ENCODE assay signal across 11 mouse cellular contexts in genomic region chr19:59462459-59463292, GRCm38 (mm10). TPM values are rescaled to one million over a fixed set of nuclear protein-coding genes. Genes with fewer than 3 reads are reported as not detected.
DNase-seq lines count a peak whose midpoint lies in the region; ATAC-seq lines count a peak whose summit lies in the region.
"Had no signal": no experiment of that assay in that cellular context is flagged by ENCODE, and none has a peak within 500 bp of the region (broad histone marks: within the 10 kb centered on the region; RNA-seq: fewer than 3 reads in every experiment).

No protein-coding gene starts in this region.

- H3K27me3 ChIP-seq in forebrain, embryonic 14.5 days (replicated peaks; ENCODE audit: control insufficient read depth, insufficient read depth, low read length): 0 out of 2 replicates have a peak, but pooled peaks cover 9% of the 10 kb centered on the region
- peaks cover 72% of the 10 kb centered on the region for H3K27me3 ChIP-seq in limb, embryonic 11.5 days (ENCODE audit: control insufficient read depth, insufficient read depth, low read length)
- H3K27me3 ChIP-seq: CH12.LX had no signal

- peak overlapping the region; percentile 81 for H3K27ac ChIP-seq in forebrain, embryonic 14.5 days (ENCODE audit: low read depth, low read length)
- H3K27ac ChIP-seq in limb, embryonic 11.5 days (replicated peaks; ENCODE audit: low read depth, low read length): no peak overlapping the region
- H3K27ac ChIP-seq: hindbrain, embryonic 15.5 days; stomach, embryonic 15.5 days had no signal

- H3K9ac ChIP-seq in forebrain, embryonic 14.5 days (ENCODE audit: low read length): peak overlapping the region; percentile 94
- H3K9ac ChIP-seq in limb, embryonic 11.5 days (ENCODE audit: low read length): peak overlapping the region; percentile 43
- H3K9ac ChIP-seq: hindbrain, embryonic 15.5 days; stomach, embryonic 15.5 days had no signal

- peaks cover 18% of the 10 kb centered on the region for H3K4me1 ChIP-seq in forebrain, embryonic 14.5 days (ENCODE audit: control insufficient read depth, insufficient read depth, low read length)
- peaks cover 10% of the 10 kb centered on the region for H3K4me1 ChIP-seq in limb, embryonic 11.5 days (ENCODE audit: control insufficient read depth, insufficient read depth, low read length)

- no peaks in the 10 kb centered on the region for H3K9me3 ChIP-seq in forebrain, embryonic 14.5 days (replicated peaks; ENCODE audit: control insufficient read depth, low read length)
- H3K9me3 ChIP-seq in limb, embryonic 11.5 days (ENCODE audit: control insufficient read depth, low read length): no peaks in the 10 kb centered on the region
- H3K9me3 ChIP-seq: hindbrain, embryonic 15.5 days; stomach, embryonic 15.5 days had no signal

- 4% methylated on average over 19 of the region's 19 CpGs for WGBS in forebrain, embryonic 14.5 days
- 5% methylated on average over 19 of the region's 19 CpGs for WGBS in limb, embryonic 11.5 days

- H3K4me3 ChIP-seq in forebrain, embryonic 14.5 days (ENCODE audit: low read depth, low read length): peak overlapping the region; percentile 55
- H3K4me3 ChIP-seq in limb, embryonic 11.5 days (ENCODE audit: low read depth, low read length): no peak overlapping the region
- H3K4me3 ChIP-seq: hindbrain, embryonic 15.5 days; stomach, embryonic 15.5 days had no signal

- DNase-seq in layer of hippocampus, postnatal 36 days: peak; percentile 36 to 50
- no peak for DNase-seq in layer of hippocampus, postnatal 25 days (ENCODE audit: extremely low spot score in 1 of 2, low spot score in 1 of 2)
- DNase-seq in forebrain, embryonic 14.5 days (ENCODE audit: low spot score): peak; percentile 62
- peak; percentile 52 for DNase-seq in limb, embryonic 11.5 days (ENCODE audit: low spot score)
- DNase-seq in spleen, postnatal 14 days (ENCODE audit: low spot score in 2 of 2): no peak
- DNase-seq in heart, postnatal 14 days: no peak
- no peak for DNase-seq in frontal cortex, postnatal 10 days (ENCODE audit: low spot score in 2 of 2)
- DNase-seq: lung, postnatal 14 days had no signal

- peaks cover 10% of the 10 kb centered on the region; the same call in 1 of the 2 replicates for H3K36me3 ChIP-seq in forebrain, embryonic 14.5 days (ENCODE audit: control insufficient read depth, insufficient read depth, low read length)
- H3K36me3 ChIP-seq in limb, embryonic 11.5 days (ENCODE audit: control insufficient read depth, insufficient read depth, low read length): no peaks in the 10 kb centered on the region
- H3K36me3 ChIP-seq: hindbrain, embryonic 15.5 days; stomach, embryonic 15.5 days had no signal

- H3K4me2 ChIP-seq in forebrain, embryonic 14.5 days (ENCODE audit: low read length): peak overlapping the region; percentile 74
- H3K4me2 ChIP-seq in limb, embryonic 11.5 days (ENCODE audit: low read depth, severe bottlenecking): peak overlapping the region; percentile 22; the same call in 1 of the 2 replicates
- H3K4me2 ChIP-seq: hindbrain, embryonic 15.5 days; stomach, embryonic 15.5 days had no signal

- 0 out of 2 replicates have a peak, but pooled peaks have one; percentile 6 for ATAC-seq in forebrain, embryonic 14.5 days
- no peak for ATAC-seq in limb, embryonic 11.5 days (ENCODE audit: insufficient number of reproducible peaks, low FRiP score, low TSS enrichment, low read depth)

- intact Hi-C loops in heart, postnatal 14 days (cut with DNase I): no loop called here

RNA-seq across cellular contexts. Expression of gene Emx2, which starts 4.5 kb away (rescaled TPM):
- total RNA-seq in layer of hippocampus, postnatal 36 days (2021): 10 to 100 TPM; 27.0 to 29.0 TPM
- total RNA-seq in layer of hippocampus, postnatal 25 days (2021): 10 to 100 TPM; 24.1 to 26.7 TPM
- polyA plus RNA-seq in forebrain, embryonic 14.5 days (2014; fragmentation: Nextera tagmentation; extraction: Ambion mirVana): 9.3 and 9.4 TPM in 2 replicates
- 14.0 and 15.5 TPM in 2 replicates for polyA plus RNA-seq in limb, embryonic 11.5 days (2014; fragmentation: Nextera tagmentation; extraction: Ambion mirVana)
- not detected for total RNA-seq in heart, postnatal 14 days (2021)
- total RNA-seq: CH12.LX had no signal

Comparison
In these comparisons a context has a peak if more than half of its experiments do, and no peak if none do; other contexts are left out.
1. DNase-seq: peak in layer of hippocampus, postnatal 36 days (2 of 2), forebrain, embryonic 14.5 days (single experiment) and limb, embryonic 11.5 days (single experiment); none in layer of hippocampus, postnatal 25 days (0 of 2), spleen, postnatal 14 days (0 of 2), heart, postnatal 14 days (0 of 2) and frontal cortex, postnatal 10 days (0 of 2).
2. RNA of gene Emx2, which starts 4.5 kb away (total RNA-seq): 27.0 to 29.0 TPM in layer of hippocampus, postnatal 36 days and 24.1 to 26.7 TPM in layer of hippocampus, postnatal 25 days; not detected in heart, postnatal 14 days; every median in the first group is over 10 times any median in the second.